Mouse (Mus musculus) kidney, adult 2 months (tissue): ENCODE measurements around the gene Ndufa13. TPM values are rescaled to one million over a fixed set of nuclear protein-coding genes. Genes with fewer than 3 reads are reported as not detected.

Experiments used
- DNase-seq: peaks from one replicate; pipeline ENCODE4 v3.0.0; 2021
- H3K27ac ChIP-seq: fragments of 200-500 bp; 2 replicates; pipeline ENCODE4 v1.5.1; 2012; ENCODE audit warnings: low read depth, low read length, control low read depth, inconsistent platforms; ENCODE audit not compliant: insufficient read depth
- H3K27me3 ChIP-seq: fragments of 200-500 bp; replicated peaks from 2 replicates; pipeline ENCODE4 v1.6.1; 2012; ENCODE audit warnings: mild to moderate bottlenecking, moderate library complexity, low read length, inconsistent platforms; ENCODE audit not compliant: control insufficient read depth, insufficient read depth
- H3K36me3 ChIP-seq: fragments of 200-500 bp; 2 replicates; pipeline ENCODE4 v1.6.1; 2012; ENCODE audit warnings: mild to moderate bottlenecking, moderate library complexity, low read length, inconsistent platforms; ENCODE audit not compliant: control insufficient read depth, insufficient read depth
- H3K4me1 ChIP-seq: fragments of 200-500 bp; 2 replicates; pipeline ENCODE4 v1.6.1; 2011; ENCODE audit warnings: low read length; ENCODE audit not compliant: control insufficient read depth, insufficient read depth
- H3K4me3 ChIP-seq: fragments of 200-500 bp; 2 replicates; pipeline ENCODE4 v1.5.1; 2011; ENCODE audit warnings: mild to moderate bottlenecking, low read depth, low read length, control low read depth; ENCODE audit not compliant: insufficient read depth
- CTCF ChIP-seq: fragments of 200-500 bp; conservative IDR thresholded peaks from 2 replicates; pipeline ENCODE4 v1.5.1; 2011; ENCODE audit warnings: low read depth, mild to moderate bottlenecking, control low read depth, low read length, moderate library complexity, mixed read lengths; ENCODE audit not compliant: insufficient read depth, insufficient read length
- POLR2A ChIP-seq: fragments of 200-500 bp; IDR thresholded peaks from one replicate; pipeline ENCODE4 v1.6.1; 2011; ENCODE audit warnings: low read depth, low read length, control low read depth
- WGBS: fragments of 180-500 bp; shearing (Covaris S2); methylation state at CpG from one replicate; pipeline ENCODE4 v1.1.7; 2018; 5-methylcytosine and 5-hydroxymethylcytosine counted together
- polyA plus RNA-seq: library from polyadenylated mRNA; depleted of rRNA; stranded (reverse); fragments of >200 nt; gene quantifications from 2 replicates; pipeline ENCODE4 v1.2.3, GENCODE M21; 2012; rRNA removed

Ndufa13 gene
- polyA plus RNA-seq, 1 experiment, result 372 TPM

DNA sequence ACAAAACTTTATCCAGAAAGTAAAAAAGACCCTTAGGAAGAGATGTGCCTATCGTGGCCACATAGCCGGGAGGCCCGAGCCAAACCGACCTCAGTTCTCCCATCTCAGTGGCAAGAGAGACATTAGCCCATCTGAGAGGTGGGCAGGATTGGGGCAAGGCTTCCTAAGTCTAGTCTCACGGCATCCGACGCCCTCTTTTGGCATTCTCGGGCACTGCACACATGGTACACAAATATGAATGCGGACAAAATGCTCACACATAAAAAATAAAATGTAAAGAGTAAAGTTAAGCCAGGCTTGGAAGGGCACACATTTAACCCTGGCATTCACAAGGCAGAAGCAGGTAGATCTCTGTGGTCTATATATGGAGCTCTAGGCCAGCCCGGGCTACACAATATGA lies 48.5 kb downstream of the Ndufa13 start:
- WGBS, result 93% methylated on average over 10 of the region's 10 CpGs
- TF ChIP-seq CTCF (no peak), POLR2A (no peak)

GRCm38 (mm10) chr8:69850926-69851506 lies 51.3 kb downstream of the Ndufa13 start:
- DNase-seq, result no peak
- TF ChIP-seq CTCF, result no peak
- no peak for TF ChIP-seq POLR2A
- no peak overlapping the region for H3K27ac ChIP-seq
- no peaks in the 10 kb centered on the region for H3K27me3 ChIP-seq
- no peaks in the 10 kb centered on the region for H3K36me3 ChIP-seq
- no peak overlapping the region for H3K4me3 ChIP-seq
- WGBS, result 79% methylated on average over 7 of the region's 7 CpGs
- H3K4me1 ChIP-seq, result no peaks in the 10 kb centered on the region

More for the DNA sequence above, 48.5 kb downstream of the Ndufa13 start:
- no peak for DNase-seq
- Histone ChIP-seq H3K36me3 (no peaks in the 10 kb centered on the region), H3K27me3 (no peaks in the 10 kb centered on the region), H3K27ac (no peak overlapping the region), H3K4me1 (no peaks in the 10 kb centered on the region), H3K4me3 (no peak overlapping the region)

GRCm38 (mm10) chr8:69849899-69850298 lies 52.5 kb downstream of the Ndufa13 start:
- Histone ChIP-seq H3K27ac (no peak overlapping the region), H3K27me3 (no peaks in the 10 kb centered on the region), H3K4me3 (no peak overlapping the region), H3K4me1 (no peaks in the 10 kb centered on the region), H3K36me3 (no peaks in the 10 kb centered on the region)
- WGBS, result 48% methylated on average over 3 of the region's 3 CpGs
- no peak for TF ChIP-seq POLR2A
- peak; percentile 56 for TF ChIP-seq CTCF
- DNase-seq, result no peak

- Histone ChIP-seq H3K36me3 (no peaks in the 10 kb centered on the region), H3K4me3 (no peak overlapping the region), H3K4me1 (no peaks in the 10 kb centered on the region), H3K27ac (no peak overlapping the region), H3K27me3 (no peaks in the 10 kb centered on the region)
- TF ChIP-seq CTCF (no peak), POLR2A (no peak)
- WGBS, result 76% methylated on average over 8 of the region's 8 CpGs
- no peak for DNase-seq
Observed at GRCm38 (mm10) chr8:69848951-69849350, 53.4 kb downstream of the Ndufa13 start.

DNA sequence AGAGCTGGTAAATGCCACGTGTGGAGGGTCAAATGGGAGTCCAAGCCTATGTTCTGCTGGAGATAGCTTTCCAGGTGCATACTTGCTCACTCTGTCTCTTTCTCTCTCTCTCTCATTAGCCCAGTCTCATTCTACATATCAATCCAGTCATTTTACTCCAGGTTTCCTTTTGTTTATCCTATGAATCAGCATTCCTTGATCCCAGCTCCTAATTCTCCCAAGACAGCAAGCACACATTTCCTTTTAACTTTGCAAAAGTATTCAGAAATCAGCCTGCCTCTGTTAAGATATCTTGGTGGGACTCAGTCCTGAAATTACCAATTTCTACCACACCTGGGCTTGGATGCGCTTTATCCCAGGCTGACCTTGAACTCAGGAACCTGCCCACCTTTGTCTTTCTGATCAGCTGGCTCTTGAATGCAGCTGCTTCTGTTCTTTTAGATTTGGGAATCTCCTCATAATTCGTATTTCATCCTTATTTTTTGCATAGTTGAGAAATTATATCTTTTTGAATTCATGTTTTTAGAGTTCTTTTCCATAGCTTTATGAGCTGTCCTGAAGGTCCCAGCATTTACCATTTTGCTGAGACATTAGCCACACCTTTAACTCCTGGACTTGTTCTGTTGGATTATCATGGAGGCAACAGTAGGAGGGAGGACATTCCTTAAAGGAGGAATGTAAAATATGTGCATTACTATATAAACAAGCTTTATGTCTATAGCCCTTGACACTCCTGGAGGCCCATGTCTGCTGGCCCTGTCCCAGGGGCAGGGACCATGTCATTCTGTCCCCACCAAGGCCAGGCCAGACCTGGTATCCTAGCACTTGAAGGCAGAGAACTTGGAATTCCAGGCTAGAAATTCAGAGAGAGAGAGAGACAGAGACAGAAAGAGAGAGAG lies 54.9 kb downstream of the Ndufa13 start:
- H3K4me1 ChIP-seq, result no peaks in the 10 kb centered on the region
- DNase-seq, result no peak
- H3K4me3 ChIP-seq, result no peak overlapping the region
- TF ChIP-seq POLR2A (no peak), CTCF (no peak)
- H3K36me3 ChIP-seq, result no peaks in the 10 kb centered on the region
- H3K27ac ChIP-seq, result no peak overlapping the region
- 84% methylated on average over 3 of the region's 3 CpGs for WGBS
- no peaks in the 10 kb centered on the region for H3K27me3 ChIP-seq

Other genes starting within 250 kb of the Ndufa13 start
- 0.80 and 0.97 TPM in 2 replicates for gene Zfp964, start 248.1 kb downstream of the Ndufa13 start, polyA plus RNA-seq
- gene Zfp869, start 191.8 kb downstream of the Ndufa13 start, polyA plus RNA-seq, result 3.3 and 4.2 TPM in 2 replicates
- 1.9 and 2.5 TPM in 2 replicates for gene Zfp963, start 152.6 kb downstream of the Ndufa13 start, polyA plus RNA-seq
- gene Gm20422, start 127.7 kb downstream of the Ndufa13 start, polyA plus RNA-seq, result 0.23 TPM in 1 of 2 replicates, not detected in the other
- 59.9 and 81.3 TPM in 2 replicates for gene Atp13a1, start 111.4 kb downstream of the Ndufa13 start, polyA plus RNA-seq
- 8.5 and 11.3 TPM in 2 replicates for gene Zfp866, start 111.4 kb downstream of the Ndufa13 start, polyA plus RNA-seq
- gene Gmip, start 93.9 kb downstream of the Ndufa13 start, polyA plus RNA-seq, result 15.8 and 15.9 TPM in 2 replicates
- gene Lpar2, start 80.1 kb downstream of the Ndufa13 start, polyA plus RNA-seq, result 6.4 and 6.7 TPM in 2 replicates
- 3.6 and 3.9 TPM in 2 replicates for gene Pbx4, start 70.1 kb downstream of the Ndufa13 start, polyA plus RNA-seq
- 0.11 and 0.16 TPM in 2 replicates for gene Cilp2, start 14.9 kb downstream of the Ndufa13 start, polyA plus RNA-seq
- 1.3 and 1.5 TPM in 2 replicates for gene Tssk6, start 374 bp downstream of the Ndufa13 start, polyA plus RNA-seq
- 3.9 and 5.6 TPM in 2 replicates for gene Yjefn3, start 154 bp upstream of the Ndufa13 start, polyA plus RNA-seq
- gene Gatad2a, start 93.8 kb upstream of the Ndufa13 start, polyA plus RNA-seq, result 60.1 and 60.9 TPM in 2 replicates
- 47.1 and 63.3 TPM in 2 replicates for gene Mau2, start 140.2 kb upstream of the Ndufa13 start, polyA plus RNA-seq
- 9.0 and 10.9 TPM in 2 replicates for gene Sugp1, start 140.3 kb upstream of the Ndufa13 start, polyA plus RNA-seq
- 30.2 and 37.5 TPM in 2 replicates for gene Tm6sf2, start 170.4 kb upstream of the Ndufa13 start, polyA plus RNA-seq
- gene Hapln4, start 180.9 kb upstream of the Ndufa13 start, polyA plus RNA-seq, result 0.05 and 0.08 TPM in 2 replicates
- 0.04 and 0.06 TPM in 2 replicates for gene Ncan, start 218.3 kb upstream of the Ndufa13 start, polyA plus RNA-seq
- gene Nr2c2ap, start 228.8 kb upstream of the Ndufa13 start, polyA plus RNA-seq, result 13.8 and 14.8 TPM in 2 replicates
- gene Rfxank, start 236.6 kb upstream of the Ndufa13 start, polyA plus RNA-seq, result 29.9 and 31.9 TPM in 2 replicates
- 107 and 111 TPM in 2 replicates for gene Borcs8, start 236.9 kb upstream of the Ndufa13 start, polyA plus RNA-seq
- gene Mef2b, start 237.2 kb upstream of the Ndufa13 start, polyA plus RNA-seq, result 0.10 and 0.16 TPM in 2 replicates